Mouse (Mus musculus) layer of hippocampus, adult 8-10 months (tissue): ENCODE data around the gene Rem1. TPM values are rescaled to one million over a fixed set of nuclear protein-coding genes. Genes with fewer than 3 reads are reported as not detected.
"Not testable (repeated sequence)": the region's sequence is repeated elsewhere in the genome, so short reads cannot be mapped to it uniquely, and the experiment has no call there.

Source experiments
- DNase-seq, 2 experiments: peaks; one replicate each; pipeline ENCODE4 v3.0.0; 2022; ENCODE audit warnings: low spot score in 2 of 2
- total RNA-seq, 4 experiments: library from RNA; stranded (reverse); gene quantifications; 2 replicates each; pipeline ENCODE4 v1.2.4; 2022

The Rem1 gene
- total RNA-seq, 4 experiments from 2014 or later, result 0.61 to 1.1 (median 0.72) TPM

DNA sequence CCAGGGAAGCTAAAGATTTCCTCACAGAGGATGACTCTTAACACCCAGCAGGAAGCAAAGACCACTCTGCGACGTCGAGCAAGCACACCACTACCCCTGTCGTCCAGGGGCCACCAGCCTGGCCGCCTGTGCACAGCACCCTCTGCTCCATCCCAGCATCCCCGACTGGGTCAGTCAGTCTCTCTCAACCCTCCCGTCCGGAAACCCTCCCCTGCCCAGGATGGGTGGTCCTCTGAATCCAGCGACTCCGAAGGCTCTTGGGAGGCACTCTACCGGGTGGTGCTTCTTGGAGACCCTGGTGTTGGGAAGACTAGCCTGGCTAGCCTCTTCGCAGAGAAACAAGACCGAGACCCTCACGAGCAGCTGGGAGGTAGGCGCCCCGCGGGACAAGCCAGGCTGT, 1.3 kb downstream of the Rem1 start:
- no peak for DNase-seq

DNA sequence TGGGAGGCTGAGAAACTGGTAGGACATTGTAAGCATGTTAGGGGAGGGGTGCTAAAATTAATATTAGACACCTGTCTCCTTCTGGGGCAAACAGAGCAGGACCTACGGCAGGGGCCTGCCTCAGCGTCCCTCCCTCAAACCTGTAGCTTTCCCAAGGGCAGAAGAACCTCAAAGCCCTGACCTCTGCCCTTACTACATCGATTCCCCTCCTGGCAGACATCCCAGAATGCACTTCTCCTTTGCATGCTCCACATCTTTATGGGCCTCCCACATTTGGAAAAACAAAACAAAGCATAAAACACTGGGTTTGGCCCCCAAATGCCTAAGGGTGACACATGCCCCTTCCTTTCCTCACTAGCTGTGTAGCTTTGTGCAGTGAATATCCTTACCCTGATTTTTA, 2.5 kb downstream of the Rem1 start:
- no peak for DNase-seq

DNA sequence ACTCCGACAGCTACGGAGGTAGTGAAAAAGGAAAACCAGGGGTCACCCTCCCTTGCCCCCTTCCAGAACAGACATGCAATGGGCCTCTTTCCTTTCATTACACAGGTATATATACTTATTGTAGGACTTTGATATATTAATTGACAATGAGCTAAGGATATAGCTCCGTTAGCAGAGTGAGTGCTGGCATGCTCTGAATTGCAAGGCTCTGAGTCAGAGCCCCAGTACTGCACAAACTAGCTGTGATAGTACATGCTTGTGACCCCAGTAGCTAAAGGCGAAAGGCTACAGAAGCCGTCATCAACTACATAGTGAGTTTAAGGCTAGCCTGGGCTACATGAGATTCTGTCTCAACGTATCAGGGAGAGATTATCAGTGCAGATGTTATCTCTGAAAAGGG, 3.2 kb downstream of the Rem1 start:
- DNase-seq, result no peak

DNA sequence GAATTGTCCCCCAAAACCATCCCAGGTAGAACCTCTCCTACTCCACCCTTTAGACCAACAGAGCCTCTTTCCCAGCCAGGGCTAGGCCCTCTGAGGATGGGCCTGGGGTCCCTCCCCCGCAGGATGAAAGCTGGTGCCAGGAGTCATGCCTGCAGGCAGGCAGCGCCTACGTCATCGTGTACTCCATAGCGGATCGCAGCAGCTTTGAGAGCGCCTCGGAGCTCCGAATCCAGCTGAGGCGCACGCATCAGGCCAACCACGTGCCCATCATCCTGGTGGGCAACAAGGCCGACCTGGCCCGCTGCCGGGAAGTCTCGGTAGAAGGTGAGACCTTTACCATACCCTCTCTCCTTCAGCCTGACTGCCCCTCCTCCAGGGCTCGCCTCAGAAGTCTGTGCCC, 6.6 kb downstream of the Rem1 start:
- no peak for DNase-seq

DNA sequence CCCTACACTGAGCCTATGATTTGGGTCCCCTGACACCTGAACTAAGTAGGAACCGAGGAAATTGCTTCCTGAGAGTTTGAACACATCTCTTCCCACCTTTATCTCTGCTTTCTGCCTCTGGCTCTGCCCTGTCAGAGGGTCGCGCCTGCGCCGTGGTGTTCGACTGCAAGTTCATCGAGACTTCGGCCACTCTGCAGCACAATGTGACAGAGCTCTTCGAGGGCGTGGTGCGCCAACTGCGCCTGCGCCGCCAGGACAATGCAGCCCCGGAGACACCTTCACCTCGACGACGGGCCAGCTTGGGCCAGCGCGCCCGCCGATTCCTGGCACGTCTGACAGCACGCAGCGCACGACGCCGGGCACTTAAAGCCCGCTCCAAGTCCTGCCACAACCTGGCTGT, 7.6 kb downstream of the Rem1 start:
- DNase-seq, result no peak

DNA sequence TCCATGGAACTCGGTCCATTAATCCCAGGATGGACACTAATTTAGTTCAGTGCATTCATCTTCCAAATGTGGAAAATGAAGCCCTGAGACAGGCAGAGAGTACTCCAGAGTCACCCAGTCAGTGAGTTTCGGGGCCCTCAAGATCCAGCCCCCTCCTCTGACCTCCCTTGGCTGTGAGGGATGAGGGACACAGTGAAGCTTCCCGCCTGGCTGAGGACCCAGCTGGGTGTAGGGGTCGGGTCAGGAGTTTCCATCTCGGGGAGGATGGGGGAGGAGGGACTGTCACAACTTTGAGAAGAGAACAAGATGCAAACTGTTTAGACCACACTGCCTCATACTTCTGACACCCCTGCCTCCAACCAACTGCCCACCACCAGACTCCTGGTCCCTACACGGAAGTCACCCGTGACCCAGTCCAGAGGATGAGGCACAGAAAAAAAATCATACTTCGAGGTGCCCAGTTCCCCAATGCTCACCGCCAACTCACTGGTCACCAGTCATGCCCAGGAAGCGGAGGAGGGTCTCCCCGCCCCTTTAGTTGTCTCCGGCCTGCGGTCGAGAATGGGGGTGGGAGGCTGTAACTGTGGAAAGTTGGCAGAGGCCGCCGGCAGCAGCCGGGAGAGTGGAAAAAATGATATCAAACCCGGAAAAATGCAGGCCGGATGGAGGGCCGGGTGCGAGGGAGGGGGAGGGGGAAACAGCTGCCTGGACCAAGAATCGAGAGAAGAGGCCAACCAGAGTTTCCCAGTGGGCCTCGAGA, 9.7 kb downstream of the Rem1 start:
- no peak for DNase-seq

DNA sequence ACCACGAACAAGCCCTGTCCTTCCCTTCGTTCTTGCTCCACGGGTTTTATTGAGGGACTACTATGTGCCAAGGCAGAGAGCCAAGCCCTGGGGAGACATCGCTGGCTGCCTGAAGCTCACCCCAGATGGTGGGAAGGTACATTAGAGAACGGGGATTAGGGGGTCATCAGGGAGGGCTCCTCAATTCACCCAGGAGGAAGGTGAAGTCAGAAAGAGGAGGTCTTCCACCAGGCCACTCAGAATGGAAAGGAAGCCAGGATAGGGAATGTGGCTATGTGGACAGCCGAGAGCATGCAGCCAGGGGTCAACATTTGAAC, 10.2 kb downstream of the Rem1 start:
- DNase-seq, result no peak

DNA sequence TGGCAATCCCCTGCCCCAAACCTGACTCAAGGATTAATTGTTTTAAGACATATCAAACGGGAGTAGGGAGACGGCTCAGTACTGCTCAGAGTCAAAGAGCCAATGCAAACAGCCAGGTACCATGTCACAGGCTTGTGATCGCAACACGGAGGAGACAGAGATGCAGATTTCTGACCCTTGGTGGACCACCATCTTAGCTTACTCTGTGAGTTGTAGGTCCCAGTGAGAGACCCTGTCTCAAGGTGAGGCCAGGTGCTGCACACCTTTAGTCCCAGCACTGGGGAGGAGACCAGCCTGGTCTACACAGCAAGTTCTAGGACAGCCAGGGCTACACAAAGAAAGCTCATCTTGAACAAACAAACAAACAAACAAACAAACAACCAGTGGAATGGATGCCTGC, 10.6 kb downstream of the Rem1 start:
- DNase-seq, result no peak

DNA sequence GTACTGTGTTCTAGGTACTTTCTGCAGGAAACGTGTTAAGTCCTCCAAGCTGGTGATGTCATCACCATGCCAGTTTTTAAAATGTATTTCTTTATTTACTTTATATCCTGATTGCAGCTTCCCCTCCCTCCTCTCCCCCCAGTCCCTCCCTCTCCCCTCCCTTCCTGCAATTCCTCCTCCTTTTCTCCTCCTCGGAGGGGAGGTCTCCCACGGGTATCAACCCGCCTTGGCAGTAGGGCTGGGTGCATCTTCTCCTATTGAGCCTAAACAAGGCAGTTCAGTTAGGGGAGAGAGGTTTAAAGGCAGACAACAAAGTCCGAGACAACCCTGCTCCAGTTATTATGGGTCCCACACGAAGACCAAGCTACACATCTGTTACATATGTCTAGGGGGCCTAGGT, 12.1 kb downstream of the Rem1 start:
- DNase-seq, result no peak

DNA sequence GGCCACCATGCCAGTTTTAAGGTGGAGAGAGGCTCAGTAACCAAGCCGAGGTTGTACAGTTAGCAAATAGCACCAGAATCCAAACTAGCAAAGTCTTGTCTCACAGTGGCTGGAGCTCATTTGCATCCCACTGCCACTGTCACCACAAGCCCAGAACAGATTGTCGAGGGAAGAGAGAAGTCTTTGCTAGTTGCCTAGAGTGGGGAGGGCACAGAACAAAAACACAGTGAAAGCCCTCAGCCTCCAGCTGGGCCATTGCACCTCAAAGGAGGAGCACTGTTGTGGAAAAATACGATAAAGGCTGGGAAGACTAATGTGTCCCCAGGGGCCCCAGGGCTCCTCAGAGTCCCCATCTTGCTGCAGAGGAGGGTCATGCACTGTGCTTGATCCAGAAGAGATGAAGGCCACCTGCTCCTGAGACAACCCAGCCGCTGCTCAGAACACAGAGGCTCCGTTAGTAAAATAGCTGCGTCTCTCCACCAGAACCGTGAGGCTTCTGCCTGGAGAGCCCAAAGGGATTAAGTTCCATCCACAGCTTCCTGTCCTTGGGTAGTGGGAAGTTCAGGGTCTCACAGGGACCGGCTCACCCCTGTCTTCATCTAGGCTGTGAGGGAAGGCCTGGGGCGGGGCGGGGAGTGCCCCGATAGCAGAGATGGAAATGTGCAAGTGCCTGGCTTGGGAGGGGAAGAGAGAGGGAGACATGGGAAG, 12.8 kb downstream of the Rem1 start:
- no peak for DNase-seq

DNA sequence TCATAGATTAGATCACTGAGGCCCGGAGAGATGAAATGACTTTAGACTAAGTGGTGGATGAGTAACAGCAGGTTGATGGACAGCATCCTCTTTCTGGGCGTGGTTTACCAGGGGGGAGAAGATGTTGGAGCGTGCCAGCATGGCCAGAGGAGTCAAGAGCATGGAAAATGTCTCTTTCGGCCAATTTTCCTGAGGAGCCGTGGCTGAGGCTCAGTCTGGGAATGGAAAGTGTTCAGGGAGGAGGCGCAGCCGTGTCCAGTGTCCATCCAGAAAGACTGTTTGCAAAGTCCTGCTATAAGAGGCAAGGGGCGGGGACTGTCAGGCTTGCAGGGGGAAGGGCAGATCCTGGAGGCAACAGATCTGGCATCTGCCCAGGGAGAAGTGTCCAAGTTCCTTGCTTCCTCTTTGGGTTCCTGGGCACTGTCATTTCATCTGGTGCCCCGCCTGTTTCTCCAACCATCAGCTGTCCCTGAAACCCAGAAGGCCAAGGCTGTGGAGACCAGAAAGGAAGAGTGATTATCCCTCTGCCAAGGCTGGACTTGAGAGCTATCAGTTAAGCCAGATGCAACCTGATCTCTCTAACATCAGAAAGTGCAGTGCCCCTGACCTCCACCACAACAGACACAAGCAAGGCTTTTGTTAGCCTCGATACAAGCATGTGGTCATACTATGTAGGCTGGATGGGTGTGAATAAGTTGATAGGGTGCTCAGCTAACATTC, 26.3 kb downstream of the Rem1 start:
- no peak for DNase-seq

DNA sequence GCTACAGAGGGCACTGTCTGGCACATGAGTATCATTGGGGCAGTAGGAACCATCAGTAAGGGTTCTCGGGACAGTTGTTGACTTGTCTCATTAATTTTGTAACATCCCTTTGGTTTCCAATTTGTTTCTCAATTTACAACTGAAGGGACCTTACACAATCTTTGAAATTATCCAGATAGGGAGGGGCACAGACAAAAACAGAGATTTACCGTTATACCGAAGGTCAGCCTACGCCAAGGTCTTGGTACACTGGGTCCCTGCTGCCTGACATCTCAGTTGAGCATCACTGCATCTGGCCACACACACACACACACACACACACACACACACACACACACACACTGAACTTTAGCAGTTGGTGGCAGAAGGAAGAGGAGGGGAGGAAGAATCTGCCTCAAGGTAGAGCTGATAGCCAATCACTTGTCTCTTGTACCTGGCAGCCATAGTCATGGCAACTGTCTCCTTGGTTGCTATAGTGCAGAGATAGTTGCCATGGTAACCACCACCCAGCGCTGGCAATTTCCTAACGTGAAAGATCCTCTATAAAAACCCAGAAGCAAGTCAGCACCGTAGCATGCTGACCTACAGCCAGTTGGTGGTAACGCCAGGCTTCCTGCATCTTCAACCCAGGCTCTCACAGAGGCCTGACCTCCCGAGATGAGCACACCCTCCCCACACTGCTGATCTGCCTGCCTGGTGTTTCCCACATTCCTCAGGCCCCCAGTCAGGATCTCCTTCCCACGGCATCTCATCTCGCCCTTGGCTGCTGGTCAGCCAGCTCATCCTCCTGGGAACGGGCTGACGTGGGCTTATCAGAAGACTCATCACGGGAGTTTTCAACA, 27.3 kb downstream of the Rem1 start:
- peak; percentile 81 to 83 for DNase-seq

DNA sequence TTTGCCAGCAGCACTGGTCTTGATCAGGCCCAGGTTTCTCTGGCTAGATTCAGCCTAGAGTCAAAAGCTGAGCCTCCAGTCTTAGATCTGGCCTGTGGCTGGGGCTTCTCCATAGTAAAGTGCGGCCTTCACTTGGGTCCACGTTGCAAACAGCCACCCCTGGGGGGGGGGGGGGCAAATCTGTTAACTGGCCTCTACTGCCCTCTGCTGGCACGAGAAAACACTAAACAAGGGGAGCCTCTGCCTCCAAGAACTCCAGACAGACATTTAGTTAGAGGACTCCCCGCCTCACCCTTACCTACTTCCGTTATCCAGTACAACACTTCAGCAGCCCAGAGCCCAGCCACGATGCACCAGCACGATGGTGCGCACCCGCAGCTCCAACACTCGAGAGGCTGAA, 30.6 kb downstream of the Rem1 start:
- no peak for DNase-seq

DNA sequence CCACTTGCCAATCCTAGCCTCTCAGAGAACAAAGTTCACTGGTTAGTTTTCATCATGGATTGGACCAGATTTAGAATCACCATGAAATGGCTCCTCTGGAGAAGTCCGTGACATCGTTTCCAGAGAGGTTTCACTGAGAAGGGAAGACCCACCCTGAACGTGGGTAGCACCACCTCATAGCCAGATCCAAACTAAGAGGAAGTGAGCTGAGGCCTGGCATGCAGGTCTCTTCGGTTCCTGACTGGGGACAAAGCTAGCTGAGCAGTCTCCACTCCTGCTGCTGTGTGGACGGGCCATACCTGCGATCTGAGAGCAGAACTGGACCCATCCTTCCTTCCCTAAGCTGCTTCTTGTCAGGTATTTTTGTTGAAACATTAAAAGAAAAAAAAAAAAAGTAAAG, 34.4 kb downstream of the Rem1 start:
- DNase-seq, result no peak

DNA sequence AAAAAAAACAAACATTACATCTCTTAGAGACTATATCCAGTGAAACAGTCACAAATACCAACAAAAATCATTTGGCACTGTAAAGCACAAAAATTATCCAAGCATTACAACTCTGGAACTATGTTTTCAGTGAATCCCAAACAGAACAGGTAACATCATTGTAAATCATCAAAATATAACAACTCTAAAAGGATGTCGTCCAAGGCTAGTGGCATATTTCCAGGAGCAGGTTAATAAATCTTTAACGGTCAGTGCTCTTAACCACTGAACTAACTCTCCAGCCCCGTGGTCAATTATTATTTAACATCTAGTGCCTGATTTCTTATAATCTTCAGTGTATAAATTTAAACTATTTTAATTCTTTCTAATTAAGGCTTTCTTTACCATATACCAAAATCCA, 39.4 kb downstream of the Rem1 start:
- not testable (repeated sequence) for DNase-seq

DNA sequence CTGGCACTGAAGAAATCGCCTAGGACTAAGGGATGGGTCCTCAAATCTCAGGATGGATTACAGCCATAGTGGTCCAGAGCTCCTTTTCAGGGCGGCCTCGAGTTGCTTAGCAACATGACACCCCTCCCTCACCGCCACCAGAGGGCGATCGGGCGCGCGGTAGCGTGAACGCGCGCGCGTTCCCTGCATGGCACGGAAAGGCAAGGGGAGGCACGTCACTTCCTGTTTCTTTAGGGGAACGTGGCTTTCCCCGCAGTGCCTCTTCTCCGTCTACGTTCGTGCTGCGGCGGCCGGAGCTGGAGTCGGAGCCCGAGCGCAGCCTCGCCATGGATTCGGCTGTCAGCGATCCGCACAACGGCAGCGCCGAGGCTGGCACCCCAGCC, 42.5 kb downstream of the Rem1 start, which contains the start of gene H13:
Gene H13 (plus strand): TSS at position 206 of the 383 bp plus-strand sequence.
- peak; percentile 88 to 90 for DNase-seq

DNA sequence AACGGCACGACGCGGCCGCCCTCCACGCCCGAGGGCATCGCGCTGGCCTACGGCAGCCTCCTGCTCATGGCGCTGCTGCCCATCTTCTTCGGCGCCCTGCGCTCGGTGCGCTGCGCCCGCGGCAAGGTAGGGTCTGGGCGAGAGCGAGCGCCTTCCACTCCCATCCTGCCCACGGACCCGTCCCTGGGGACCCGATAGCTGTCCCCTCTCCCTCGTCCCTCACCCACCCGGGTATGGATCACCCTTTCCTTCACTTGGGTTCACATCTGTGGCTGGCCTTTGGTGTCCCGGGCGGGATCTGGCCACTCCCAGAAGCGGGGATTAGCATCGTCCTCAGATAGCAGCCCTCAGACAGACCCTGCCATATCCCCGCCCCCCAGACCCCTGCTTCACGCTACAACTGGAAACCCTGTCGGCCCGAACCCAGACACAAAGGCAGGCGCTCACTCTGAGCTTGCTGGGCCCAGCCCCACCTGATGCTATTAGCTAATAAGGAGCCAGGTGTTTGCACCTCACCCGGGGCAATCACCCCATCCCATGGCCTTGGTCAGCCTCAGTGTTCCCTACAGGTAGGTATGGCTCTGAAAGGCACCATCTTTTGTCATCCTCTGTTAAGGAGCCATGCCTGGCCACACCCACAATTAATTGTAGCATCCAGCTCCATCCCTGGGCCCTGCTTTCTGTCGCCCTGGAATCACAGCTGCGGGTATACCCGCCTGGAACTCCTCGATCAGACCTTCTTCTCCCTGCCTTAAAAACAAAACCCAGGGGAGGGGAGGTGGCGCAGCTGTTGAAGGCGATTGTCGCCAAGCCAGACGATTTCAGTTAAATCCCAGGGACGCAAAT, 43.1 kb downstream of the Rem1 start:
- DNase-seq, result no peak

DNA sequence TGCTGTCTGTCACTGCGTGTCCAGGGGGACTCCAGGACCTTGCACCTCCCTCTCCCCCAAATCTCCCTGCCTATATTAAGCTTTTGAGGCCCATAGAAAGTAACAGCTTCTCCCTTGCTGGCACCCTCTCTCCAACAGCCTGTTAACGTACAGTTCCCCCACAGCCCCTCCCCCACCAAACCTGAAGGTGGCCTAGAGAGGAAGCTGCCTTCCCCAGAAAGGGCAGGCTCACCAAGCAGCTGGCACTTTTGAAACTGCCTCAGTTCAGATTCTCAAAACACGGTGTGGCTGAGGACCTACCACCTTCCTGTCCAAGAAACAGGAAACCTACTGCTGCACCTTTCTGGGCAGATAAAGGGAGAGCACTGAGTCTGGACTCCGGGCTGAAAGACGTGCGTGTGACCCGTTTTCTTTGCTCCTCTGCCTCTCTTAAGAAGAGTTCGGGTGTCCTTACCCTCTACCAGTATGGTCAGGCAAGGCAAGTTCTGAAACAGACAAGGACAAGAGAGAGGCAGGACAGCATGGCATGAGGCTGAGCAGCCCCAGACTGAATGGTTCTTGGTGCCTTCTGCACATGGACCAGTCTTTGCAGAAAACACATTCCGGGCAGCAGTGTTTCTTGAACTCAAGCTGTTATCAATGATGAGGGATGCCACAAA, 44.4 kb downstream of the Rem1 start:
- DNase-seq, result no peak

DNA sequence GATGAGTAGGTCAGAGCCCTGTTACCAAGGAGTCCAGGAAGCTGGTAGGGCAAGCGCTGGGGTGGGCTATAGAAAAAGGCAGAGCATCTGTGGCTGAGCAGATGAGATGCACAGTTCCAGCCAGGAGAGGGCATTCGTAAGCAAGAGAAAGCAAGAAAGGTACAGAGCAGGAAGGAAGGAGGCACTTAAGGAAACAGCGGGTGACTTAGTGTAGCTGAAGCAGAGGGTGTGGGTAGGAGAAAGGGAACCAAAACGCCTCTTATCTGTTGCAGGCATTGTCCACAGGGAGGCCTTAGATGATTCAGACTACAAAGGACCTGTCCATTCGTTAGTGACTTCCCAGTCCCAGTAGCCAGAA, 44.9 kb downstream of the Rem1 start:
- no peak for DNase-seq

DNA sequence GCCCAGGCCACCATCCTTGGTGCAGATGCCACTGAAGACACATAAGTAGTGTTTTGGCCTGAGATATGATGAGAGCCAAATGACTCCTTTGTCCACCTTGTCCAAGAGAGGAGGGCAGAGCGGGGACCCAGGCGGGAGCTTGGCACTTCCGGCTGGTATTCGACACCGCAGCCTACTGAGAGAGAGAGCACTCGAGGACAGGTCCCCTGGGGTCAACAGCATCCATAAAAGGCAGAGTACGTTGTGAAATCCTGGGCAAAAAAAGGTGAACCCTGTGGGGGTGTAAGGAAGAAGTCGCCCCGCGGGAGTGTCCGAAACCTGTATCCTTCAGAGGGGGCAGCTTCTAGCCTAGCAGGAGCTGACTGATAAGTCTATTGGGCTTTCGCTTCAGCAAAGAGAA, 45.4 kb downstream of the Rem1 start:
- DNase-seq, result no peak
